Mouse (Mus musculus): ENCODE measurements around the gene Camk1. TPM values are rescaled to one million over a fixed set of nuclear protein-coding genes. Genes with fewer than 3 reads are reported as not detected.

The Camk1 gene
- polyA plus RNA-seq, 1 experiment from 2014 or later: 50.8 TPM

DNA sequence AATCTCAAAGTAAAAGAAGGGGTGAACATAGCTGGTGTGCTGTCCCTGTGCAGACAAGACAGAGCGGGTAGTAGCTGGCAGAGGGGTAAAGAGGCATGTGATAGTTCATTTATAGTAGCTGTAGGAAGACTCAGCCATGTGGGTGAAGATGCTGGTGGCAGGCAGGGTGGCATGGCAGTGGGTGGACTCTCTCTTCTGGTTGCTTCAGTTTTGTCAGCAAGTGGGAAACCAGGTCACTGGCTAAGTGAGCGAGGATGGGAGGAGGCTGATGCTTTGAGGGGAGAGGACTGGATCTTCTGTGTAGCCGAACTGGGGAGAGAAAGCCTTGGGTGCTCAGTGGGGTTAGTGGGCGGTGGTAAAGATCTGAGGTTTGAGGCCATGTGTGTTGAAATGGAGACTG lies 56.5 kb downstream of the Camk1 start:
- H3K4me1 ChIP-seq (ENCODE audit: control insufficient read depth, insufficient read depth, low read length): no peaks in the 10 kb centered on the region
- H3K36me3 ChIP-seq (ENCODE audit: control insufficient read depth, insufficient read depth, low read length): no peaks in the 10 kb centered on the region
- H3K9me3 ChIP-seq (ENCODE audit: control insufficient read depth, low read length): no peaks in the 10 kb centered on the region
- no peak overlapping the region for H3K4me2 ChIP-seq (ENCODE audit: low read depth)
- H3K4me3 ChIP-seq (ENCODE audit: low read depth, low read length): no peak overlapping the region
- WGBS: 68% methylated on average over 4 of the region's 4 CpGs
- H3K27ac ChIP-seq (ENCODE audit: low read depth, low read length): no peak overlapping the region
- H3K27me3 ChIP-seq (ENCODE audit: control insufficient read depth, insufficient read depth, low read length): peaks cover 21% of the 10 kb centered on the region
- no peak for ATAC-seq (ENCODE audit: insufficient read depth, low FRiP score, low TSS enrichment)
- no peak for DNase-seq (ENCODE audit: low spot score)
- no peak overlapping the region for H3K9ac ChIP-seq (ENCODE audit: low read length)

- no peak for DNase-seq (ENCODE audit: low spot score)
- 63% methylated on average over 1 of the region's 1 CpGs for WGBS
- ATAC-seq (ENCODE audit: insufficient read depth, low FRiP score, low TSS enrichment): no peak
- H3K9ac ChIP-seq (ENCODE audit: low read length): no peak overlapping the region
- peaks cover 26% of the 10 kb centered on the region for H3K27me3 ChIP-seq (ENCODE audit: control insufficient read depth, insufficient read depth, low read length)
- H3K4me1 ChIP-seq (ENCODE audit: control insufficient read depth, insufficient read depth, low read length): no peaks in the 10 kb centered on the region
- no peak overlapping the region for H3K27ac ChIP-seq (ENCODE audit: low read depth, low read length)
- no peaks in the 10 kb centered on the region for H3K36me3 ChIP-seq (ENCODE audit: control insufficient read depth, insufficient read depth, low read length)
- H3K9me3 ChIP-seq (ENCODE audit: control insufficient read depth, low read length): no peaks in the 10 kb centered on the region
- H3K4me2 ChIP-seq (ENCODE audit: low read depth): no peak overlapping the region
- H3K4me3 ChIP-seq (ENCODE audit: low read depth, low read length): no peak overlapping the region
Observed at GRCm38 (mm10) chr6:113286316-113286715, 57.5 kb downstream of the Camk1 start.

DNA sequence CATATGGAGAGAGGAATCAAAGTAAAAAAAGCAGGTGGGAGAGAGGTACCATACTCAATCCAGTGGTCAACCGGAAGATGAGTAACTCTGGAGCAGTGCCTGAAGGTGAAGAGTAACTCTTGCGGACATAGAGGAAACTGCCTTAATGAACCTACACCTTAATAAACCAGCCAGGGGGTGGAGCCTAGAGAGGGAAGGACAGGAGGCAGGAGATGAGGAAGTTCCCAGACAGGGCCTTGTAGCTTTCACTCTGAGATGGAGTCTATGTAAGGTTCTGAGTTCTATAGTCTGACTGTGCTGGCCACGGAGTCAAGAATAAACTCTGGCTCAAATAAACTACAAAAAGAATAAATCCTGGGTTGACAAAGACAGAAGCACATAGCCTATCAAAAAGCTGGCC lies 58.9 kb downstream of the Camk1 start:
- Histone ChIP-seq H3K9me3 (ENCODE audit: control insufficient read depth, low read length) (no peaks in the 10 kb centered on the region), H3K4me2 (ENCODE audit: low read depth) (no peak overlapping the region), H3K9ac (ENCODE audit: low read length) (no peak overlapping the region), H3K4me1 (ENCODE audit: control insufficient read depth, insufficient read depth, low read length) (no peaks in the 10 kb centered on the region), H3K4me3 (ENCODE audit: low read depth, low read length) (no peak overlapping the region), H3K36me3 (ENCODE audit: control insufficient read depth, insufficient read depth, low read length) (no peaks in the 10 kb centered on the region), H3K27ac (ENCODE audit: low read depth, low read length) (no peak overlapping the region), H3K27me3 (ENCODE audit: control insufficient read depth, insufficient read depth, low read length) (peaks cover 26% of the 10 kb centered on the region)
- 87% methylated on average over 3 of the region's 3 CpGs for WGBS
- DNase-seq (ENCODE audit: low spot score) (no peak), ATAC-seq (ENCODE audit: insufficient read depth, low FRiP score, low TSS enrichment) (no peak)

Other genes with a start within 250 kb of the Camk1 start
- gene Lhfpl4, start 148.6 kb downstream of the Camk1 start, polyA plus RNA-seq (2014; fragmentation: Nextera tagmentation; extraction: Ambion mirVana): 6.7 and 6.9 TPM in 2 replicates
- 47.4 and 53.5 TPM in 2 replicates for gene Mtmr14, start 106.1 kb downstream of the Camk1 start, polyA plus RNA-seq (2014; fragmentation: Nextera tagmentation; extraction: Ambion mirVana)
- 0.08 and 0.18 TPM in 2 replicates for gene Cpne9, start 61.7 kb downstream of the Camk1 start, polyA plus RNA-seq (2014; fragmentation: Nextera tagmentation; extraction: Ambion mirVana)
- 27.1 and 28.4 TPM in 2 replicates for gene Brpf1, start 36.8 kb downstream of the Camk1 start, polyA plus RNA-seq (2014; fragmentation: Nextera tagmentation; extraction: Ambion mirVana)
- gene Ogg1, start 17.0 kb downstream of the Camk1 start, polyA plus RNA-seq (2014; fragmentation: Nextera tagmentation; extraction: Ambion mirVana): 13.1 and 14.0 TPM in 2 replicates
- 56.3 and 60.7 TPM in 2 replicates for gene Tada3, start 33.9 kb upstream of the Camk1 start, polyA plus RNA-seq (2014; fragmentation: Nextera tagmentation; extraction: Ambion mirVana)
- 202 and 215 TPM in 2 replicates for gene Arpc4, start 34.1 kb upstream of the Camk1 start, polyA plus RNA-seq (2014; fragmentation: Nextera tagmentation; extraction: Ambion mirVana)
- 3.4 and 4.3 TPM in 2 replicates for gene Ttll3, start 45.3 kb upstream of the Camk1 start, polyA plus RNA-seq (2014; fragmentation: Nextera tagmentation; extraction: Ambion mirVana)
- gene Rpusd3, start 75.4 kb upstream of the Camk1 start, polyA plus RNA-seq (2014; fragmentation: Nextera tagmentation; extraction: Ambion mirVana): 27.7 and 27.9 TPM in 2 replicates
- 0.19 TPM in 1 of 2 replicates, not detected in the other for gene Cidec, start 91.8 kb upstream of the Camk1 start, polyA plus RNA-seq (2014; fragmentation: Nextera tagmentation; extraction: Ambion mirVana)
- gene Jagn1, start 98.6 kb upstream of the Camk1 start, polyA plus RNA-seq (2014; fragmentation: Nextera tagmentation; extraction: Ambion mirVana): 74.7 and 75.9 TPM in 2 replicates
- gene Il17re, start 114.5 kb upstream of the Camk1 start, polyA plus RNA-seq (2014; fragmentation: Nextera tagmentation; extraction: Ambion mirVana): 0.77 and 0.78 TPM in 2 replicates
- 3.2 and 3.4 TPM in 2 replicates for gene Il17rc, start 127.4 kb upstream of the Camk1 start, polyA plus RNA-seq (2014; fragmentation: Nextera tagmentation; extraction: Ambion mirVana)
- gene Creld1, start 139.3 kb upstream of the Camk1 start, polyA plus RNA-seq (2014; fragmentation: Nextera tagmentation; extraction: Ambion mirVana): 33.6 and 41.1 TPM in 2 replicates
- 0.91 and 0.94 TPM in 2 replicates for gene Prrt3, start 157.9 kb upstream of the Camk1 start, polyA plus RNA-seq (2014; fragmentation: Nextera tagmentation; extraction: Ambion mirVana)
- 82.4 and 89.4 TPM in 2 replicates for gene Emc3, start 187.7 kb upstream of the Camk1 start, polyA plus RNA-seq (2014; fragmentation: Nextera tagmentation; extraction: Ambion mirVana)
- 13.6 and 15.7 TPM in 2 replicates for gene Fancd2, start 187.7 kb upstream of the Camk1 start, polyA plus RNA-seq (2014; fragmentation: Nextera tagmentation; extraction: Ambion mirVana)